Mouse (Mus musculus) bone marrow macrophage, adult 2 months (primary cell): ENCODE measurements around the gene Rab30. TPM values are rescaled to one million over a fixed set of nuclear protein-coding genes. Genes with fewer than 3 reads are reported as not detected.
A peak's percentile ranks its signal among the peaks of the same experiment; 100 is the strongest.

Source experiments
- H3K27ac ChIP-seq: 2 replicates; pipeline ENCODE4 v1.5.1; 2012; ENCODE audit warnings: low read depth, low read length; ENCODE audit not compliant: insufficient read depth
- H3K4me1 ChIP-seq: 2 replicates; pipeline ENCODE4 v1.6.1; 2012; ENCODE audit warnings: low read length; ENCODE audit not compliant: control insufficient read depth, insufficient read depth
- H3K4me3 ChIP-seq: 2 replicates; pipeline ENCODE4 v1.5.1; 2012; ENCODE audit warnings: mild to moderate bottlenecking, low read length, moderate library complexity; ENCODE audit not compliant: insufficient read depth
- CTCF ChIP-seq: IDR thresholded peaks from 2 replicates; pipeline ENCODE4 v1.5.1; 2012; ENCODE audit warnings: low read depth, mild to moderate bottlenecking, low read length, moderate library complexity
- POLR2A ChIP-seq: IDR thresholded peaks from 2 replicates; pipeline ENCODE4 v1.6.1; 2012; ENCODE audit warnings: mild to moderate bottlenecking, low read depth, low read length, borderline replicate concordance
- polyA plus RNA-seq: library from polyadenylated mRNA; stranded (reverse); fragments of >200 nt; gene quantifications from 2 replicates; pipeline ENCODE4 v1.2.4, GENCODE M21; 2012; ENCODE audit not compliant: missing spikeins, insufficient read depth, insufficient read length

The Rab30 gene
- polyA plus RNA-seq, 1 experiment = not detected

- no peak for TF ChIP-seq CTCF
- TF ChIP-seq POLR2A = no peak
- Histone ChIP-seq H3K4me1 (peaks cover 12% of the 10 kb centered on the region), H3K27ac (no peak overlapping the region), H3K4me3 (no peak overlapping the region)
Measured at GRCm38 (mm10) chr7:92834391-92834790, 93.0 kb downstream of the Rab30 start.

GRCm38 (mm10) chr7:92836447-92836846 lies 95.0 kb downstream of the Rab30 start:
- Histone ChIP-seq H3K4me1 (peaks cover 12% of the 10 kb centered on the region), H3K4me3 (no peak overlapping the region), H3K27ac (no peak overlapping the region)
- TF ChIP-seq CTCF (no peak), POLR2A (no peak)

GRCm38 (mm10) chr7:92837226-92837625 lies 95.8 kb downstream of the Rab30 start:
- Histone ChIP-seq H3K27ac (peak overlapping the region; percentile 33), H3K4me1 (peaks cover 12% of the 10 kb centered on the region), H3K4me3 (no peak overlapping the region)
- TF ChIP-seq POLR2A (no peak), CTCF (no peak)

GRCm38 (mm10) chr7:92837907-92838306 lies 96.5 kb downstream of the Rab30 start:
- TF ChIP-seq POLR2A (no peak), CTCF (no peak)
- Histone ChIP-seq H3K27ac (no peak overlapping the region), H3K4me1 (peaks cover 10% of the 10 kb centered on the region), H3K4me3 (no peak overlapping the region)

- no peak for TF ChIP-seq POLR2A
- no peak for TF ChIP-seq CTCF
- H3K4me1 ChIP-seq = peaks cover 7% of the 10 kb centered on the region
Measured at GRCm38 (mm10) chr7:92842254-92842653, 100.9 kb downstream of the Rab30 start.

GRCm38 (mm10) chr7:92848246-92848645 lies 106.8 kb downstream of the Rab30 start:
- no peak overlapping the region for H3K4me3 ChIP-seq
- TF ChIP-seq POLR2A = no peak
- no peak for TF ChIP-seq CTCF
- H3K27ac ChIP-seq = no peak overlapping the region
- no peaks in the 10 kb centered on the region for H3K4me1 ChIP-seq

More at GRCm38 (mm10) chr7:92842254-92842653, 100.9 kb downstream of the Rab30 start:
- H3K27ac ChIP-seq = no peak overlapping the region
- H3K4me3 ChIP-seq = no peak overlapping the region

GRCm38 (mm10) chr7:92866526-92866925 lies 125.1 kb downstream of the Rab30 start:
- TF ChIP-seq POLR2A = no peak
- no peak for TF ChIP-seq CTCF
- Histone ChIP-seq H3K4me3 (no peak overlapping the region), H3K27ac (no peak overlapping the region), H3K4me1 (no peaks in the 10 kb centered on the region)

GRCm38 (mm10) chr7:92870161-92870560 lies 128.8 kb downstream of the Rab30 start:
- no peak overlapping the region for H3K4me3 ChIP-seq
- peaks cover 3% of the 10 kb centered on the region; the same call in 1 of the 2 replicates for H3K4me1 ChIP-seq
- TF ChIP-seq POLR2A (no peak), CTCF (no peak)
- H3K27ac ChIP-seq = no peak overlapping the region

GRCm38 (mm10) chr7:92871596-92871995 lies 130.2 kb downstream of the Rab30 start:
- H3K27ac ChIP-seq = no peak overlapping the region
- TF ChIP-seq CTCF = no peak
- H3K4me3 ChIP-seq = no peak overlapping the region
- peaks cover 6% of the 10 kb centered on the region; the same call in 1 of the 2 replicates for H3K4me1 ChIP-seq

- Histone ChIP-seq H3K4me3 (peak within 1 kb of the TSS; percentile 83), H3K27ac (peak within 1 kb of the TSS; percentile 90), H3K4me1 (peaks cover 11% of the 10 kb centered on the region)
- TF ChIP-seq CTCF (peak; percentile 93), POLR2A (no peak)
Measured at GRCm38 (mm10) chr7:92874116-92874675, 132.8 kb downstream of the Rab30 start, which contains the start of the genes Ddias and Prcp. Gene Ddias (minus strand): TSS chr7:92874247. Gene Prcp (plus strand): TSS chr7:92874470.

GRCm38 (mm10) chr7:92874761-92875408 lies 133.5 kb downstream of the Rab30 start:
- H3K27ac ChIP-seq = peak overlapping the region; percentile 90
- TF ChIP-seq CTCF = no peak
- peak overlapping the region; percentile 83 for H3K4me3 ChIP-seq
- H3K4me1 ChIP-seq = peaks cover 16% of the 10 kb centered on the region
